ENCODE assay signal across 21 mouse cellular contexts in genomic region chr3:8049706-8050105, GRCm38 (mm10).
"Had no signal": no experiment of that assay in that cellular context is flagged by ENCODE, and none has a peak within 500 bp of the region (broad histone marks: within the 10 kb centered on the region; RNA-seq: fewer than 3 reads in every experiment).

No protein-coding gene starts in this region.

- H3K36me3 ChIP-seq: intestine, embryonic 15.5 days; kidney, embryonic 15.5 days; limb, embryonic 12.5 days; limb, embryonic 15.5 days; stomach, embryonic 15.5 days had no signal

- DNase-seq: kidney, adult 11 months; kidney, adult 8-10 months; kidney, postnatal 10 days; kidney, postnatal 36 days; layer of hippocampus, postnatal 36 days; liver, postnatal 0 days; lung, embryonic 14.5 days; right cerebral cortex, postnatal 25 days; spleen, adult 18-20 months; thymus, postnatal 25 days had no signal

- H3K9ac ChIP-seq: intestine, embryonic 15.5 days; kidney, embryonic 15.5 days; limb, embryonic 12.5 days; limb, embryonic 15.5 days; liver, embryonic 14.5 days; liver, postnatal 0 days; lung, embryonic 14.5 days; stomach, embryonic 15.5 days had no signal

- H3K4me3 ChIP-seq: intestine, embryonic 15.5 days; kidney, embryonic 15.5 days; left cerebral cortex, adult 2 months; limb, embryonic 12.5 days; limb, embryonic 15.5 days; megakaryocyte, embryonic 14.5 days; stomach, embryonic 15.5 days had no signal

- H3K4me2 ChIP-seq: intestine, embryonic 15.5 days; kidney, embryonic 15.5 days; limb, embryonic 12.5 days; limb, embryonic 15.5 days; liver, embryonic 11.5 days; lung, embryonic 14.5 days; stomach, embryonic 15.5 days had no signal

- H3K27me3 ChIP-seq: intestine, embryonic 15.5 days; kidney, embryonic 15.5 days; limb, embryonic 12.5 days; limb, embryonic 15.5 days; megakaryocyte, embryonic 14.5 days; stomach, embryonic 15.5 days had no signal

- H3K9me3 ChIP-seq: intestine, embryonic 15.5 days; kidney, embryonic 15.5 days; limb, embryonic 12.5 days; limb, embryonic 15.5 days; megakaryocyte, embryonic 14.5 days; stomach, embryonic 15.5 days had no signal

- ATAC-seq: intestine, embryonic 15.5 days; liver, postnatal 0 days; lung, postnatal 0 days had no signal

- H3K4me1 ChIP-seq: intestine, embryonic 15.5 days; kidney, embryonic 15.5 days; limb, embryonic 12.5 days; limb, embryonic 15.5 days; megakaryocyte, embryonic 14.5 days; stomach, embryonic 15.5 days had no signal

- H3K27ac ChIP-seq: intestine, embryonic 15.5 days; kidney, embryonic 15.5 days; left cerebral cortex, adult 2 months; limb, embryonic 12.5 days; limb, embryonic 15.5 days; liver, embryonic 14.5 days; macrophage; stomach, embryonic 15.5 days had no signal
